In the genomic region with DNA sequence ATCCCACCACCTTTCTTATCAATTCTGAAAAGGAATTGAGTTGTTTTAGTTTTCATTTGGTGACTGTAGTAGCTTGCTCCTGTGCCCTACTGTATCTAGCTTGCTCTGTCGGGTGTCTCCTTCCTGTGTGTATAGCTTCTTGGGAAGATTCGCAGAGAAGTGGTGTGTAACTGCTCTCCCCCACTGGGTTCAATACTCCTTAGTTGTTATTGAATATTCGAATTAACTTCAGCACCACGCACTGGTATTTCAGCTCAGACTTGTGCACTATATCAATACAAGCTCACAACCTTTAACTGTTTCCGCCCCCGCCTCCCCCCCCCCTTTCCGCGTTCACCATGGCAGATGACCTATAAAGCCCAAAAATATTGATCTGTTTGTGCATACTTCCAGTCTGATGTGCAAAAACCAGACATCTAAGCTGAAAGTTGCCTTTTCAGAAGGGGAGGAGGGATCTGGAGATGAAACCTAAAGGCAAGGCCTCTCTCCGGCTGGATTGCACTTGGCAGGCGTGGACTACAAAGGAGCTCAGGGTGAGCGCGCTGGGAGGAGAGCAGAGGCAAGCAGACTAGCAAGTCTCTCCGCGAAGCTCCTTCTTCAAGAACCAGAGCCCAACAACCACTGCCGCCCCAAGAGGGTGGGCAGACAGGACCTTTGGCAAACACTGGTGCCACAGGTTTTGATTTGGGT, we compare ENCODE assay signal across 15 mouse cellular contexts. TPM values are rescaled to one million over a fixed set of nuclear protein-coding genes. Genes with fewer than 3 reads are reported as not detected.
DNase-seq lines count a peak whose midpoint lies in the region; ATAC-seq and TF ChIP-seq lines count a peak whose summit lies in the region.
"Had no signal": no experiment of that assay in that cellular context is flagged by ENCODE, and none has a peak within 500 bp of the region (broad histone marks: within the 10 kb centered on the region; RNA-seq: fewer than 3 reads in every experiment).

No protein-coding gene starts in this region.

- peak overlapping the region; percentile 98 for H3K27ac ChIP-seq in left cerebral cortex, adult 2 months
- peak overlapping the region; percentile 100 for H3K27ac ChIP-seq in layer of hippocampus, adult 2 months
- no peak overlapping the region for H3K27ac ChIP-seq in neural tube, embryonic 11.5 days (ENCODE audit: low read depth, low read length)
- H3K27ac ChIP-seq: embryonic facial prominence, embryonic 12.5 days; liver, embryonic 13.5 days had no signal

- intact Hi-C loops in left cerebral cortex, adult 2 months (cut with DNase I) = loop anchor here (2.0 to 10.0 kb wide), 6 partner anchors 15 to 1997 kb away; partner anchors contain the start of genes Prkd1 and Scfd1

- no peak for ATAC-seq in neural tube, embryonic 11.5 days (ENCODE audit: insufficient read depth, low FRiP score, low TSS enrichment)
- no peak for ATAC-seq in granulocyte monocyte progenitor cell, adult 5-6 weeks (replicated peaks; ENCODE audit: poor library complexity, severe bottlenecking)

- TF ChIP-seq CTCF in left cerebral cortex, adult 2 months (IDR thresholded peaks at IDR 0.05) = no peak
- no peak for TF ChIP-seq CTCF in layer of hippocampus, adult 2 months (conservative IDR thresholded peaks at IDR 0.05)

- no peaks in the 10 kb centered on the region for H3K36me3 ChIP-seq in neural tube, embryonic 11.5 days (ENCODE audit: control insufficient read depth, insufficient read depth, low read length)
- H3K36me3 ChIP-seq: embryonic facial prominence, embryonic 12.5 days; liver, embryonic 13.5 days had no signal

- H3K9ac ChIP-seq in neural tube, embryonic 11.5 days (ENCODE audit: low read length) = no peak overlapping the region
- H3K9ac ChIP-seq: embryonic facial prominence, embryonic 12.5 days; liver, embryonic 13.5 days had no signal

- peaks cover 92% of the 10 kb centered on the region for H3K27me3 ChIP-seq in neural tube, embryonic 11.5 days (ENCODE audit: control insufficient read depth, insufficient read depth, low read length)

- H3K4me1 ChIP-seq in neural tube, embryonic 11.5 days (ENCODE audit: control insufficient read depth, insufficient read depth, low read length) = no peaks in the 10 kb centered on the region
- H3K4me1 ChIP-seq: embryonic facial prominence, embryonic 12.5 days; liver, embryonic 13.5 days; megakaryocyte, embryonic 14.5 days had no signal

- H3K4me3 ChIP-seq in left cerebral cortex, adult 2 months = peak overlapping the region; percentile 48
- peak overlapping the region; percentile 89 for H3K4me3 ChIP-seq in layer of hippocampus, adult 2 months
- no peak overlapping the region for H3K4me3 ChIP-seq in neural tube, embryonic 11.5 days (ENCODE audit: low read depth, low read length)
- H3K4me3 ChIP-seq: embryonic facial prominence, embryonic 12.5 days; liver, embryonic 13.5 days; megakaryocyte, embryonic 14.5 days had no signal

- no peak overlapping the region for H3K4me2 ChIP-seq in neural tube, embryonic 11.5 days (ENCODE audit: low read depth)
- H3K4me2 ChIP-seq: embryonic facial prominence, embryonic 12.5 days; liver, embryonic 13.5 days had no signal

- H3K9me3 ChIP-seq in neural tube, embryonic 11.5 days (ENCODE audit: control insufficient read depth, low read length) = no peaks in the 10 kb centered on the region
- H3K9me3 ChIP-seq: embryonic facial prominence, embryonic 12.5 days; liver, embryonic 13.5 days had no signal

- peak in 1 of 2 experiments; percentile 54 for DNase-seq in left cerebral cortex, adult 2 months (ENCODE audit: extremely low spot score in 1 of 2, low spot score in 2 of 2)
- no peak for DNase-seq in left cerebral cortex, adult 11 months (ENCODE audit: low spot score)
- DNase-seq in embryo, embryonic 9.5 days (ENCODE audit: extremely low spot score) = peak; percentile 61
- peak in 1 of 2 experiments; percentile 53 for DNase-seq in layer of hippocampus, adult 2 months (ENCODE audit: low spot score in 2 of 2)
- peak; percentile 55 for DNase-seq in neural tube, embryonic 11.5 days (ENCODE audit: low spot score)
- DNase-seq in natural killer cell, adult 2 months (ENCODE audit: low spot score in 2 of 2) = no peak
- DNase-seq in liver = no peak
- DNase-seq: heart, postnatal 10 days; kidney, postnatal 36 days; liver, embryonic 13.5 days; thymus, adult 2 months had no signal

- 0% methylated on average over 15 of the region's 15 CpGs for WGBS in neural tube, embryonic 11.5 days

RNA-seq across cellular contexts. Expression of gene Foxg1, which starts 5.0 kb away (rescaled TPM):
- total RNA-seq in left cerebral cortex, adult 2 months (2021) = 100 to 1,000 TPM; 111 to 112 TPM
- 100 to 1,000 TPM; 149 to 167 TPM for total RNA-seq in layer of hippocampus, adult 2 months (2021)
- 0.86 and 1.2 TPM in 2 replicates for polyA plus RNA-seq in neural tube, embryonic 11.5 days (2014; fragmentation: Nextera tagmentation; extraction: Ambion mirVana)
- total RNA-seq in granulocyte monocyte progenitor cell, adult 5-6 weeks (2014; fragmentation: Nextera tagmentation) = not detected in 2 replicates
- not detected in 2 replicates for total RNA-seq in granulocyte monocyte progenitor cell, adult 5-6 weeks (2017)
- total RNA-seq: gastrocnemius, adult 18-20 months had no signal

RNA-seq across cellular contexts. Expression of gene Gm43517, which starts 7.5 kb away (rescaled TPM):
- 1 to 10 TPM; 6.9 to 8.6 TPM for total RNA-seq in left cerebral cortex, adult 2 months (2021)
- total RNA-seq in layer of hippocampus, adult 2 months (2021) = 10 to 100 TPM; 11.7 to 12.8 TPM
- not detected in 2 replicates for polyA plus RNA-seq in neural tube, embryonic 11.5 days (2014; fragmentation: Nextera tagmentation; extraction: Ambion mirVana)
- total RNA-seq in granulocyte monocyte progenitor cell, adult 5-6 weeks (2014; fragmentation: Nextera tagmentation) = not detected in 2 replicates
- not detected in 2 replicates for total RNA-seq in granulocyte monocyte progenitor cell, adult 5-6 weeks (2017)
- total RNA-seq: gastrocnemius, adult 18-20 months; heart, postnatal 10 days had no signal
- polyA plus RNA-seq: liver, embryonic 13.5 days had no signal

Comparison
In these comparisons a context has a peak if more than half of its experiments do, and no peak if none do; other contexts are left out.
1. DNase-seq: peak in embryo, embryonic 9.5 days (single experiment) and neural tube, embryonic 11.5 days (single experiment); none in left cerebral cortex, adult 11 months (single experiment), natural killer cell, adult 2 months (0 of 2) and liver (single experiment).
2. RNA of gene Foxg1, which starts 5.0 kb away (total RNA-seq): 149 to 167 TPM in layer of hippocampus, adult 2 months and 111 to 112 TPM in left cerebral cortex, adult 2 months; not detected in granulocyte monocyte progenitor cell, adult 5-6 weeks; every median in the first group is over 100 times any median in the second.
3. RNA of gene Gm43517, which starts 7.5 kb away (total RNA-seq): 11.7 to 12.8 TPM in layer of hippocampus, adult 2 months and 6.9 to 8.6 TPM in left cerebral cortex, adult 2 months; not detected in granulocyte monocyte progenitor cell, adult 5-6 weeks; every median in the first group is over 4 times any median in the second.